Mouse (Mus musculus) neural tube, embryonic 14.5 days (tissue): ENCODE measurements around the gene Gkap1. TPM values are rescaled to one million over a fixed set of nuclear protein-coding genes. Genes with fewer than 3 reads are reported as not detected.

Experiments used
- ATAC-seq: fragments of 200-750 bp; cut with Nextera tagmentation; 2 replicates; pipeline ENCODE4 v1.8.0; 2017; ENCODE audit warnings: low read depth, mild to moderate bottlenecking, moderate TSS enrichment, moderate library complexity
- H3K27ac ChIP-seq: fragments of 300-500 bp; sonication (generic); 2 replicates; pipeline ENCODE4 v1.5.1; 2014; ENCODE audit warnings: low read depth, mild to moderate bottlenecking, control low read depth, low read length, moderate library complexity, mixed read lengths
- H3K27me3 ChIP-seq: fragments of 300-500 bp; sonication (generic); 2 replicates; pipeline ENCODE4 v1.6.1; 2014; ENCODE audit warnings: low read length; ENCODE audit not compliant: control insufficient read depth, insufficient read depth
- H3K36me3 ChIP-seq: fragments of 300-500 bp; sonication (generic); 2 replicates; pipeline ENCODE4 v1.6.1; 2014; ENCODE audit warnings: low read length, mixed read lengths; ENCODE audit not compliant: control insufficient read depth, insufficient read depth
- H3K4me1 ChIP-seq: fragments of 300-500 bp; sonication (generic); 2 replicates; pipeline ENCODE4 v1.6.1; 2014; ENCODE audit warnings: low read length; ENCODE audit not compliant: control insufficient read depth, insufficient read depth
- H3K4me2 ChIP-seq: fragments of 300-500 bp; sonication (generic); 2 replicates; pipeline ENCODE4 v1.6.1; 2014; ENCODE audit warnings: mild to moderate bottlenecking, low read depth, low read length, control low read depth
- H3K4me3 ChIP-seq: fragments of 300-500 bp; sonication (generic); 2 replicates; pipeline ENCODE4 v1.5.1; 2014; ENCODE audit warnings: low read depth, low read length, control low read depth, mixed read lengths
- H3K9ac ChIP-seq: fragments of 300-500 bp; sonication (generic); replicated peaks from 2 replicates; pipeline ENCODE4 v1.6.1; 2014; ENCODE audit warnings: low read depth, mild to moderate bottlenecking, control low read depth, low read length, mixed read lengths
- H3K9me3 ChIP-seq: fragments of 300-500 bp; sonication (generic); 2 replicates; pipeline ENCODE4 v1.6.1; 2016; ENCODE audit warnings: low read length; ENCODE audit not compliant: control insufficient read depth
- WGBS: fragments of 180-500 bp; shearing (Covaris S2); extraction: QIAGEN DNeasy Blood & Tissue Kit; methylation state at CpG from one replicate; pipeline ENCODE4 v1.1.7; 2014; 5-methylcytosine and 5-hydroxymethylcytosine counted together
- polyA plus RNA-seq: library from polyadenylated mRNA; unstranded; fragments of >200 nt; fragmentation: Nextera tagmentation; extraction: Ambion mirVana; gene quantifications from 2 replicates; pipeline ENCODE4 v1.2.1, GENCODE M21; 2014

Gkap1 gene
- polyA plus RNA-seq = 25.6 and 29.7 TPM in 2 replicates

- Histone ChIP-seq H3K4me1 (peaks cover 12% of the 10 kb centered on the region; the same call in 1 of the 2 replicates), H3K27ac (peak within 1 kb of the TSS; percentile 80), H3K4me2 (peak within 1 kb of the TSS; percentile 74), H3K4me3 (peak within 1 kb of the TSS; percentile 87), H3K36me3 (no peaks in the 10 kb centered on the region), H3K27me3 (no peaks in the 10 kb centered on the region), H3K9me3 (no peaks in the 10 kb centered on the region), H3K9ac (peak within 1 kb of the TSS; percentile 75)
- no peak for ATAC-seq
- 79% methylated on average over 8 of the region's 8 CpGs for WGBS
These were observed at the start of gene Gkap1 for GRCm38 (mm10) chr13:58275599-58275998. Gene Gkap1, minus strand, starts transcription at chr13:58275699.

GRCm38 (mm10) chr13:58317768-58318167 is 42.3 kb upstream of the Gkap1 start:
- H3K27me3 ChIP-seq = no peaks in the 10 kb centered on the region
- ATAC-seq = no peak
- H3K9ac ChIP-seq = no peak overlapping the region
- no peaks in the 10 kb centered on the region for H3K9me3 ChIP-seq
- no peak overlapping the region for H3K27ac ChIP-seq
- H3K36me3 ChIP-seq = no peaks in the 10 kb centered on the region
- no peak overlapping the region for H3K4me3 ChIP-seq
- H3K4me1 ChIP-seq = no peaks in the 10 kb centered on the region
- H3K4me2 ChIP-seq = no peak overlapping the region
- 34% methylated on average over 2 of the region's 2 CpGs for WGBS

GRCm38 (mm10) chr13:58314991-58315390 is 39.5 kb upstream of the Gkap1 start:
- Histone ChIP-seq H3K27ac (no peak overlapping the region), H3K9ac (no peak overlapping the region), H3K4me1 (no peaks in the 10 kb centered on the region), H3K4me3 (no peak overlapping the region), H3K9me3 (no peaks in the 10 kb centered on the region), H3K4me2 (no peak overlapping the region), H3K36me3 (no peaks in the 10 kb centered on the region), H3K27me3 (no peaks in the 10 kb centered on the region)
- 62% methylated on average over 6 of the region's 6 CpGs for WGBS
- no peak for ATAC-seq

DNA sequence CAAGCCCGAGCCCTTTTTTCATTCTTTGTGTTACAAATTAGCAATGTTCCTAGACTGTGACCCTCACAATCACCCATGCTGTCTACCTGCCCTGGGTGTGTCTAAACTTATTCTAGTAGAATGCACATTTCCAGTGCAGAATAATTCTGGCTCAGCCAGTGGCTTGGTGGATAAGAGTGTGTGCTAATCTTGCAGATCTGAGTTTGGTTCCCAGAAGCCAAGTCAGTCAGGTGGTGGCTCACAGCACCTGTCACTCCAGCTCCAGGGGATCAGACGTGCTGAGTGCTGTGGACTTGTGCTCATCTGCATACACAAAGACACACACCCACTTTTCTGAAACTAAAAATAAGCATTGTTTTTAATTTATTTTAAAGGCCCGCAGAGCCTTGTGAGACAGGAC is 38.3 kb upstream of the Gkap1 start:
- no peaks in the 10 kb centered on the region for H3K27me3 ChIP-seq
- no peak overlapping the region for H3K9ac ChIP-seq
- no peak overlapping the region for H3K27ac ChIP-seq
- no peak for ATAC-seq
- no peaks in the 10 kb centered on the region for H3K4me1 ChIP-seq
- no peaks in the 10 kb centered on the region for H3K9me3 ChIP-seq
- H3K4me2 ChIP-seq = no peak overlapping the region
- WGBS = 79% methylated on average over 3 of the region's 3 CpGs
- H3K4me3 ChIP-seq = no peak overlapping the region
- H3K36me3 ChIP-seq = no peaks in the 10 kb centered on the region

- Histone ChIP-seq H3K9me3 (no peaks in the 10 kb centered on the region), H3K36me3 (no peaks in the 10 kb centered on the region), H3K9ac (no peak overlapping the region), H3K27ac (no peak overlapping the region), H3K4me1 (no peaks in the 10 kb centered on the region), H3K4me2 (no peak overlapping the region), H3K27me3 (no peaks in the 10 kb centered on the region), H3K4me3 (no peak overlapping the region)
- no peak for ATAC-seq
- 51% methylated on average over 3 of the region's 3 CpGs for WGBS
These were observed 35.9 kb upstream of the Gkap1 start for GRCm38 (mm10) chr13:58311351-58311750.

DNA sequence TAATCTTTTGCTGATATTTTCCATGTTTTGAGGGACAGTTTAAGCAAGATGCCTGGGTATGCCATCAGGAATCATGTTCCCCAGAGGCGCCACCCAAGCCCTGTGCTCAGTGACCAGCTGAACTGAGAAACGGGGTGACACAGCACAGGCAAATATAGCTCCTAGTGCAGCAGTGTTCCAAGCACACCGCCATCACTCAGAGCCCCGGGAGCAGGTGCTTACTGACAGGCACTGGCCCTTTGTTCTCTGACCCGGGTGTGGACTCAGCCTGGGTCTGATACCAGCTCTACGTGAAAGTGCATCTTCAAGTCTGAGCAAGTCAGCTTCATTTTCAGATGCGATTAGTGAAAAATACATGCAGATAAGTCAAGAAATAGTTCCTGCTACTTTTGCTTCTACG is 34.0 kb upstream of the Gkap1 start:
- Histone ChIP-seq H3K9me3 (no peaks in the 10 kb centered on the region), H3K4me3 (no peak overlapping the region), H3K9ac (no peak overlapping the region), H3K4me1 (no peaks in the 10 kb centered on the region), H3K4me2 (no peak overlapping the region), H3K27me3 (no peaks in the 10 kb centered on the region), H3K27ac (no peak overlapping the region), H3K36me3 (no peaks in the 10 kb centered on the region)
- 58% methylated on average over 8 of the region's 8 CpGs for WGBS
- ATAC-seq = no peak

GRCm38 (mm10) chr13:58307453-58307852 is 32.0 kb upstream of the Gkap1 start:
- WGBS = 95% methylated on average over 5 of the region's 5 CpGs

GRCm38 (mm10) chr13:58305230-58305629 is 29.7 kb upstream of the Gkap1 start:
- Histone ChIP-seq H3K27me3 (no peaks in the 10 kb centered on the region), H3K4me3 (no peak overlapping the region), H3K36me3 (no peaks in the 10 kb centered on the region), H3K4me2 (no peak overlapping the region), H3K4me1 (no peaks in the 10 kb centered on the region), H3K27ac (no peak overlapping the region), H3K9me3 (no peaks in the 10 kb centered on the region), H3K9ac (no peak overlapping the region)
- no peak for ATAC-seq
- WGBS = 85% methylated on average over 2 of the region's 2 CpGs

More at GRCm38 (mm10) chr13:58307453-58307852, 32.0 kb upstream of the Gkap1 start:
- no peaks in the 10 kb centered on the region for H3K27me3 ChIP-seq
- no peak for ATAC-seq
- H3K27ac ChIP-seq = no peak overlapping the region
- no peaks in the 10 kb centered on the region for H3K9me3 ChIP-seq
- H3K4me2 ChIP-seq = no peak overlapping the region
- no peaks in the 10 kb centered on the region for H3K36me3 ChIP-seq
- H3K4me1 ChIP-seq = no peaks in the 10 kb centered on the region
- H3K4me3 ChIP-seq = no peak overlapping the region
- H3K9ac ChIP-seq = no peak overlapping the region

DNA sequence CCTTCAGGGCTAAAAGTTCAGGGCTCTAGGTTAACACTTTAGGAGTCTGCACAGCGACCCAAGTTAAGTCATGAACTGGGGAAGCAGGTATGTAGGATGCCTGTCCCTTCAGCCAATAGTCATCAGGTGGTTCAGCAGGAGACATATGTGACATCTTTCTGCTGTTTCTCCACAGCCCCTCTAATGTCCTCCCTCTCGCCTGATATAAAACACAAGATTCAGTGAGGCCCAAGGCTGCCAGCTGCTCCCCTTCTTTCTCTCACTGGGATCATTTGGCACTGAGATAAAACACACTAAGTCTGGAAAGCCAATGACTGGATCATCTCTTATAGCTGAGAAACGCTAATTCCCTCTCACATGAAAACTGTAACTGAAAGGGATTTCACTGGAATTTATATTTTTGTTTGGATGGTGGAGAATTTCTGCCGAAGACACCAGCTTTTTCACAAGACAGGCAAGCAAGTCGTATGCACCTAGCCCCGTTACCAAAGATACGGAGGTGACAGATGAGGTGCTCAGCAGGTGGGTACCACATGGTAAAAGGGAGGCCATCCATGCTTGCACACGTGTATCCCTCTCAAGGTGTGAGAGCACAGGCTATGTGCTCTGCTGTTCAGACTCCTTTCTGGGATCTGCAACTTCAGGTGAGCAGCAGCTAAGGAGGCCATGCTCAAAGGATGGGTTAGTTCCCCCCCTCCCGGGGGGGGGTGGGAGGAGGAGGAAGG is 27.1 kb upstream of the Gkap1 start:
- Histone ChIP-seq H3K4me2 (no peak overlapping the region), H3K36me3 (no peaks in the 10 kb centered on the region), H3K27ac (no peak overlapping the region), H3K9ac (no peak overlapping the region), H3K9me3 (no peaks in the 10 kb centered on the region), H3K4me1 (no peaks in the 10 kb centered on the region), H3K27me3 (no peaks in the 10 kb centered on the region), H3K4me3 (no peak overlapping the region)
- WGBS = 83% methylated on average over 9 of the region's 9 CpGs
- ATAC-seq = no peak
